Mouse (Mus musculus): ENCODE data around the gene Sdsl. TPM values are rescaled to one million over a fixed set of nuclear protein-coding genes. Genes with fewer than 3 reads are reported as not detected.

Gene Sdsl
- total RNA-seq, 2 experiments from 2014 or later, result 0.41 to 1.1 TPM

GRCm38 (mm10) chr5:120428990-120429389 lies 43.6 kb downstream of the Sdsl start:
- DNase-seq, result no peak
- Histone ChIP-seq H3K4me3 (no peak overlapping the region), H3K27ac (no peak overlapping the region)
- intact Hi-C loops (cut with DNase I), result no loop called here
- no peak for TF ChIP-seq CTCF (IDR thresholded peaks at IDR 0.05)

GRCm38 (mm10) chr5:120428189-120428838 lies 44.3 kb downstream of the Sdsl start:
- no peak overlapping the region for H3K27ac ChIP-seq
- no peak overlapping the region for H3K4me3 ChIP-seq
- DNase-seq, result no peak
- intact Hi-C loops (cut with DNase I), result no loop called here
- no peak for TF ChIP-seq CTCF (IDR thresholded peaks at IDR 0.05)

GRCm38 (mm10) chr5:120427451-120427938 lies 45.1 kb downstream of the Sdsl start:
- no peak for TF ChIP-seq CTCF (IDR thresholded peaks at IDR 0.05)
- no peak for DNase-seq
- Histone ChIP-seq H3K27ac (no peak overlapping the region), H3K4me3 (no peak overlapping the region)
- intact Hi-C loops (cut with DNase I), result no loop called here

- no peak for TF ChIP-seq CTCF (IDR thresholded peaks at IDR 0.05)
- DNase-seq, result no peak
- Histone ChIP-seq H3K27ac (no peak overlapping the region), H3K4me3 (no peak overlapping the region)
- intact Hi-C loops (cut with DNase I), result no loop called here
Measured at GRCm38 (mm10) chr5:120426572-120426971, 46.0 kb downstream of the Sdsl start.

- intact Hi-C loops (cut with DNase I), result no loop called here
- no peak for TF ChIP-seq CTCF (IDR thresholded peaks at IDR 0.05)
- Histone ChIP-seq H3K27ac (no peak overlapping the region), H3K4me3 (no peak overlapping the region)
- no peak for DNase-seq
Measured at GRCm38 (mm10) chr5:120425711-120426110, 46.9 kb downstream of the Sdsl start.

GRCm38 (mm10) chr5:120424657-120425056 lies 48.0 kb downstream of the Sdsl start:
- TF ChIP-seq CTCF (IDR thresholded peaks at IDR 0.05), result no peak
- intact Hi-C loops (cut with DNase I), result no loop called here
- Histone ChIP-seq H3K4me3 (no peak overlapping the region), H3K27ac (no peak overlapping the region)
- DNase-seq, result no peak

- no peak for TF ChIP-seq CTCF (IDR thresholded peaks at IDR 0.05)
- H3K4me3 ChIP-seq, result no peak overlapping the region
- intact Hi-C loops (cut with DNase I), result no loop called here
- DNase-seq, result peak; percentile 64
- no peak overlapping the region for H3K27ac ChIP-seq
Measured at GRCm38 (mm10) chr5:120424039-120424438, 48.6 kb downstream of the Sdsl start.

GRCm38 (mm10) chr5:120420106-120420505 lies 52.5 kb downstream of the Sdsl start:
- no peak for DNase-seq
- intact Hi-C loops (cut with DNase I), result no loop called here
- no peak overlapping the region for H3K27ac ChIP-seq
- H3K4me3 ChIP-seq, result no peak overlapping the region
- no peak for TF ChIP-seq CTCF (IDR thresholded peaks at IDR 0.05)

- no peak for TF ChIP-seq CTCF (IDR thresholded peaks at IDR 0.05)
- Histone ChIP-seq H3K4me3 (no peak overlapping the region), H3K27ac (no peak overlapping the region)
- intact Hi-C loops (cut with DNase I), result no loop called here
- no peak for DNase-seq
Measured at GRCm38 (mm10) chr5:120413436-120413835, 59.2 kb downstream of the Sdsl start.

- Histone ChIP-seq H3K4me3 (no peak overlapping the region), H3K27ac (no peak overlapping the region)
- TF ChIP-seq CTCF (IDR thresholded peaks at IDR 0.05), result no peak
- intact Hi-C loops (cut with DNase I), result no loop called here
- DNase-seq, result no peak
Measured at GRCm38 (mm10) chr5:120409385-120410378, 62.9 kb downstream of the Sdsl start.

GRCm38 (mm10) chr5:120408933-120409332 lies 63.7 kb downstream of the Sdsl start:
- no peak overlapping the region for H3K27ac ChIP-seq
- intact Hi-C loops (cut with DNase I), result no loop called here
- TF ChIP-seq CTCF (IDR thresholded peaks at IDR 0.05), result no peak
- H3K4me3 ChIP-seq, result no peak overlapping the region
- no peak for DNase-seq

Other genes starting within 250 kb of the Sdsl start
- gene Lhx5, start 41.1 kb downstream of the Sdsl start, total RNA-seq (2021), result not detected
- gene Sds, start 3.7 kb upstream of the Sdsl start, total RNA-seq (2021), result under 1 TPM; 0.26 to 0.70 TPM
- 10 to 100 TPM; 33.7 to 47.8 TPM for gene Plbd2, start 30.8 kb upstream of the Sdsl start, total RNA-seq (2021)
- 10 to 100 TPM in 1 of 2 experiments, 1 to 10 TPM in 1; 8.1 to 10.5 TPM for gene Slc8b1, start 38.4 kb upstream of the Sdsl start, total RNA-seq (2021)
- gene Tpcn1, start 115.9 kb upstream of the Sdsl start, total RNA-seq (2021), result 10 to 100 TPM; 42.7 to 44.8 TPM
- not detected for gene Iqcd, start 116.2 kb upstream of the Sdsl start, total RNA-seq (2021)
- 1 to 10 TPM; 4.9 to 6.6 TPM for gene Rita1, start 139.8 kb upstream of the Sdsl start, total RNA-seq (2021)
- gene Ddx54, start 139.9 kb upstream of the Sdsl start, total RNA-seq (2021), result 10 to 100 TPM; 16.9 to 17.7 TPM
- not detected for gene Cfap73, start 161.4 kb upstream of the Sdsl start, total RNA-seq (2021)
- not detected for gene Rasal1, start 176.0 kb upstream of the Sdsl start, total RNA-seq (2021)
- gene Dtx1, start 239.1 kb upstream of the Sdsl start, total RNA-seq (2021), result under 1 TPM; 0.45 to 0.54 TPM

Measured in gastrocnemius, adult 2 months (tissue).